Mouse (Mus musculus): ENCODE results near the gene Tom1.

GRCm38 (mm10) chr8:75088989-75089881 is 55.7 kb downstream of the Tom1 start:
- TF ChIP-seq POLR2A (IDR thresholded peaks at IDR 0.05; ENCODE audit: borderline replicate concordance, extremely low read depth, insufficient read depth, insufficient read length, poor library complexity, severe bottlenecking) (no peak), CTCF (IDR thresholded peaks at IDR 0.05; ENCODE audit: borderline replicate concordance, extremely low read depth, insufficient read depth, insufficient read length) (no peak)
